Mouse (Mus musculus) brain, adult 2 months (tissue): ENCODE results near the gene Hist1h2ah.
"Not testable (repeated sequence)": the region's sequence is repeated elsewhere in the genome, so short reads cannot be mapped to it uniquely, and the experiment has no call there.

ENCODE experiments used
- DNase-seq: peaks from one replicate; pipeline ENCODE4 v3.0.0; 2011; ENCODE audit warnings: low read depth, low spot score

Hist1h2ah gene

GRCm38 (mm10) chr13:22035267-22036148 is at the start of gene Hist1h2ah, which contains the start of gene Hist1h2bk:
Gene Hist1h2ah, minus strand, starts transcription at chr13:22035568.
Gene Hist1h2bk, plus strand, starts transcription at chr13:22035870.
- peak; percentile 97 for DNase-seq

GRCm38 (mm10) chr13:22084140-22084539 is 48.8 kb upstream of the Hist1h2ah start, which contains the start of gene Vmn1r188:
Gene Vmn1r188, plus strand, starts transcription at chr13:22084440.
- not testable (repeated sequence) for DNase-seq

DNA sequence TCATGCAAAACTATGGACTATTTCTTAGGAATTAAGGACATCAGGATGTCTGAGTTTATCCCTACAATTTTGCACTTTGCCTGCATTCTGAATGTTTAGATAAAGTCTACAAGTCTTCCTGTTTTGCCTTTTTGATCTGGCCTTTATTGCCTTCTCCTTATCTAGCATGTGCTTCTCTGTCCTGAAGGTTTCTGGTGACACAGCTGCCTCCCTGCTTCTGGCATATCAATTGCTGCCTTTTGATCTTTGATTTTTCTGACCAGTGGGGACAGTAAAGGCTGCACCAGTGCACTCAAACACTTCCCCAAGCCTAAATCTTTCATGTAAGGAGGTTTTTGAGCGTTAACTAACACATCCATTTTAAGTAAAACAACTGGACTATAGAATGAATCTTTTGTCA is 28.1 kb upstream of the Hist1h2ah start:
- no peak for DNase-seq

GRCm38 (mm10) chr13:22061422-22061821 is 26.1 kb upstream of the Hist1h2ah start:
- no peak for DNase-seq

DNA sequence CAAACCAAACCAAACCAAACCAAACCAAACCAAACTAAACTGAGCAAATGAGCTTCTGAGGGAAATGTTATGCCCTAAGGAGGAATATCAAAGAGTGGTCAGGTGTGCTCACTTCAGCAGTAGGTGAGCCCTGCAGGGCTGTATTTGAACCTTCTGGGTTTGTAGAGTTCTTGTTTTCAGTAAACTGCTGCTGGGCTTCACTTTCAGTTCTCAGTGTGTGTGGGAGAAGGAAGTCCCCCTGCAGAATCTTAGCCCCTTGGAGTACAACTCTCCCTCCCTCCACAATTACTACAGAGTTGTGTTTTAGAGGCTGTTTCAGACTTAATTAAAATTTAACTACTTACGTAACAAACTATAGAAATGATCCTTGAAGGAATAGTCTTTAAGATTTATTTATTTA is 18.4 kb upstream of the Hist1h2ah start:
- no peak for DNase-seq

- DNase-seq = no peak
Measured at GRCm38 (mm10) chr13:22051523-22051859, 16.1 kb upstream of the Hist1h2ah start.

DNA sequence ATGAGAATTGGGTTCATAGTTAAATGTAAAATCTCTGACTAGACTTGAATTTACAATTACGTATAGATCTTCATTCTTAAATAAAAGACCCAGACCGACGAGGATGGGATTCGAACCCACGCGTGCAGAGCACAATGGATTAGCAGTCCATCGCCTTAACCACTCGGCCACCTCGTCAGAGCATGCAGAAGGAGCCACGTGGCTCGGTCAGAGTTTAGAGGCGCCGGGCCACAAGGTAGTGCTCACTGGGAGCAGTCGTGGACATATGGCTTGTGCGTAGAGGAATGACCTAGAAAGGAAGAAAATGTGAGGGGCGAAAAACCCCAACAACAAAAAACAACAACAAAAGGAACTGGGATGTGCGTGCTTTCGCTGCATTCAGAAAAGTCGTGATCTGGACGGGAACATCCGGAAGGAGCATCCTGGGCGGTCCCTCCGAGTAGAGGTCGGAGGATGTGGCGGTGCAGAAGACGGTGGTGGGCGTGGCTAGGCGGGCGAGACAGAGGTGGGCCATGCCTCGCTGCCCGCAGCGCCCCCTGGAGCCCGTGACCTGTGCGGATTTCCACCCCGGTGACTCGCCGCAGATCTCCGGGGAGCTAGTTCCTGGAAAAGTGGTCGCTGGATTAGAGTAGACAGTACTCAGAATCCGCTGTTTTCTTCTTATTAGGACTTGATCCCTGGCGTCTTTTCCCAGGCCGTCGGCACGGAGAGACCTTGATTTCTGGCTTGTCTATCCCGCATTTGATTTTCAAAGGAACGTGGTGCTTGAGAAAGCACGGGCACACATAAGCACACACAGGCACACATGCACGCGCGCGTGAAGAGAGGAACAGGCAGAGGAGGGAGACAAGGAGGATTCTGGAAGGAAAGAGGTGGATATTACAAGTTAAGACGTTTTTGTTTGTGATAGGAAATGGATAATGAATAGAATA is 15.5 kb upstream of the Hist1h2ah start:
- peak; percentile 92 for DNase-seq

GRCm38 (mm10) chr13:22049737-22050440 is 14.5 kb upstream of the Hist1h2ah start:
- peak; percentile 47 for DNase-seq

- DNase-seq = no peak
Measured at GRCm38 (mm10) chr13:22049041-22049440, 13.7 kb upstream of the Hist1h2ah start.

GRCm38 (mm10) chr13:22045311-22045710 is 9.9 kb upstream of the Hist1h2ah start:
- no peak for DNase-seq

GRCm38 (mm10) chr13:22044432-22045155 is 9.2 kb upstream of the Hist1h2ah start:
- DNase-seq = no peak

GRCm38 (mm10) chr13:22043503-22044431 is 8.4 kb upstream of the Hist1h2ah start:
- DNase-seq = peak; percentile 87

- peak; percentile 99 for DNase-seq
Measured at GRCm38 (mm10) chr13:22042568-22043502, 7.5 kb upstream of the Hist1h2ah start, which contains the start of the genes Hist1h2ag and Hist1h2bj. Gene Hist1h2ag, minus strand, starts transcription at chr13:22042944. Gene Hist1h2bj, plus strand, starts transcription at chr13:22043214.

DNA sequence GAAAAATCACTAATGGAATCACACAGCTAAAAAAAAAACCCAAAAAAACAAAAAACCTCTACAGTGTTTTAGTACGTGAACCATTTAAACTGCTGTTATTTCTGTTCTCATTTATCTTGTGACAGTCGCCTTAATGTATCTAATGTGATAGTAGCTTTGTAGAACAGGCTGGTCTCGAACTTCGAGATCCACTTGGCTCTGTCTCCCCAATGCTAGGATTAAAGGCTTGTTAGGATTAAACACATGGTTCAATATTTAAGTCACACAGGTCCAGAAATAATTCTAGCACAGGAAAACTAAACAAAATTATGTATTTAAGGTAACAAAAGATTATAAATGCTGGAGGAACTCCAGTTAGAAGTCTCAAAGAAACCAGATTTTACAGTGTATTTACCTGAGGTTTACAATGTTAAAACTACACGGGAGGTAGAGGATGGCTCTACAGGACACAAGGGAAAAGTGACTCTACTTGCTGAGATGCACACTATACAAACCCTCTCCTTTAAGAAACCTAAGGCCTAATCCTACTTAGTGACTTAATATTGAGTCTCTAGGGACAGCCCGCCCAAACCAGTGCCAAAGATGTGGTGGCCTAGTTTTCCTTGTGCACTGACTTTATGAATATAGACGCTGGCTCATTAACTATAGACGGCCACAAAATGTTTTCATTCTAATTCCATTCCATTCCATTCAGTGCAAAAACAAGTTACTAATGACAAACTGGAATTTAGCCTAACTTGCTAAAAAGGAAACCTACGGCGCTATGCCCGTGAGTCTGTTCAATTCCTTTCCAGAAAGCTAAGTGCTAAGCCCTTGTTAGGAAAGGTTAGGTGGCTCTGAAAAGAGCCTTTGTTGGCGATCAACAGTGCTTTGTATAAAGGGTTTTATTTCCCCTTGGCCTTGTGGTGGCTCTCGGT is 6.5 kb upstream of the Hist1h2ah start:
- no peak for DNase-seq

DNA sequence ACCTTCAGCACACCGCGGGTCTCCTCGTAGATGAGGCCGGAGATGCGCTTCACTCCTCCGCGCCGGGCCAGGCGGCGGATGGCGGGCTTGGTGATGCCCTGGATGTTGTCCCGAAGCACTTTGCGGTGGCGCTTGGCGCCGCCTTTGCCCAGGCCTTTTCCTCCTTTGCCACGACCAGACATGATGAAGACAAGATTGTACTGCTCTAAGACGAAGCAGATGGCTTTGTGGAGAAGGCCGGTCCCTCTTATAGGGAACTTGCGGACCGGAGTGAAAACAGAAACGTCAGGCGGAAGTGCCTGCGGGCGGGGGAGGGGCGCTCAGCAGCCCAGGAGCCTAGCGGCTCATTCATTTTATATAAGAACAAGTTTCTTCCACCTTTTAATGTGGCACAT is 5.8 kb upstream of the Hist1h2ah start, which contains the start of gene Hist1h4i:
Hist1h4i (minus strand) TSS at position 221 of the 395 bp plus-strand sequence.
- DNase-seq = peak; percentile 98

- no peak for DNase-seq
Measured at GRCm38 (mm10) chr13:22040464-22041141, 5.2 kb upstream of the Hist1h2ah start.
